Mouse (Mus musculus) liver, embryonic 16.5 days (tissue): ENCODE measurements around the gene Tbc1d32. TPM values are rescaled to one million over a fixed set of nuclear protein-coding genes. Genes with fewer than 3 reads are reported as not detected.

Experiments used
- ATAC-seq: fragments of 200-750 bp; cut with Nextera tagmentation; 2 replicates; pipeline ENCODE4 v1.8.0; 2017; ENCODE audit warnings: low read depth, mild to moderate bottlenecking, moderate number of reproducible peaks, moderate library complexity
- H3K27ac ChIP-seq: fragments of 300-500 bp; sonication (generic); 2 replicates; pipeline ENCODE4 v1.5.1; 2014; ENCODE audit warnings: mild to moderate bottlenecking, low read length
- H3K27me3 ChIP-seq: fragments of 300-500 bp; sonication (generic); 2 replicates; pipeline ENCODE4 v1.6.1; 2014; ENCODE audit warnings: low read depth, low read length, mixed read lengths; ENCODE audit not compliant: control insufficient read depth, insufficient read depth
- H3K36me3 ChIP-seq: fragments of 300-500 bp; sonication (generic); 2 replicates; pipeline ENCODE4 v1.6.1; 2014; ENCODE audit warnings: mild to moderate bottlenecking; ENCODE audit not compliant: control insufficient read depth, insufficient read depth
- H3K4me1 ChIP-seq: fragments of 300-500 bp; sonication (generic); 2 replicates; pipeline ENCODE4 v1.6.1; 2014; ENCODE audit warnings: low read depth, low read length, mixed read lengths; ENCODE audit not compliant: control insufficient read depth
- H3K4me2 ChIP-seq: fragments of 300-500 bp; sonication (generic); 2 replicates; pipeline ENCODE4 v1.6.1; 2014; ENCODE audit warnings: low read depth, low read length, mixed read lengths
- H3K4me3 ChIP-seq: fragments of 300-500 bp; sonication (generic); 2 replicates; pipeline ENCODE4 v1.5.1; 2014; ENCODE audit warnings: low read depth, mild to moderate bottlenecking, low read length
- H3K9ac ChIP-seq: fragments of 300-500 bp; sonication (generic); 2 replicates; pipeline ENCODE4 v1.6.1; 2014; ENCODE audit warnings: low read depth, low read length
- H3K9me3 ChIP-seq: fragments of 300-500 bp; sonication (generic); replicated peaks from 2 replicates; pipeline ENCODE4 v1.6.1; 2016; ENCODE audit warnings: low read length; ENCODE audit not compliant: control insufficient read depth
- WGBS: fragments of 180-500 bp; shearing (Covaris S2); extraction: QIAGEN DNeasy Blood & Tissue Kit; methylation state at CpG from one replicate; pipeline ENCODE4 v1.1.7; 2014; ENCODE audit not compliant: insufficient replicate concordance; 5-methylcytosine and 5-hydroxymethylcytosine counted together
- polyA plus RNA-seq: library from polyadenylated mRNA; unstranded; fragments of >200 nt; fragmentation: Nextera tagmentation; extraction: Ambion mirVana; gene quantifications from 2 replicates; pipeline ENCODE4 v1.2.1, GENCODE M21; 2015

The Tbc1d32 gene
- polyA plus RNA-seq, 1 experiment from 2014 or later, result 0.35 TPM

DNA sequence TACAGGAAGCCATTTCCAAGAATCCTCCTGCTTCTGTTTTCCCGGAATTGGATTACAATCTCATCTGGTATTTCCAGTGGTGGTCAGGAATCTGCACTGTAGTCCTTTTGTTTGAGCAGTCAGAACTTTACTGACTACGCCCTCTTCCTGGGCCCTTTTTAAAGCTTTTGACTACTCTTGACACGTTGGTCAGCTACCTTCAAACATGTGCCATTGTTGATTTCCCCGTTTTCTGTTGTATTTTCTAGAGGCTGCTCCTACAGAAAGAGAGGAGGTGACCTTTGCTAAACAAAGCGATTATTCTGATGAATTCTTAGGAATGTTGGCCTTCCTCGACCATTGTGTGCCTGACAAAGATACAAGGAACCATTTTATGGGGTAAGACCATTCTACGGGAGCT lies 250.5 kb downstream of the Tbc1d32 start:
- no peaks in the 10 kb centered on the region for H3K27me3 ChIP-seq
- H3K36me3 ChIP-seq, result no peaks in the 10 kb centered on the region
- no peak for ATAC-seq
- H3K27ac ChIP-seq, result no peak overlapping the region
- no peaks in the 10 kb centered on the region for H3K4me1 ChIP-seq
- H3K4me2 ChIP-seq, result no peak overlapping the region
- no peak overlapping the region for H3K9ac ChIP-seq
- no peaks in the 10 kb centered on the region for H3K9me3 ChIP-seq
- 49% methylated on average over 7 of the region's 7 CpGs for WGBS
- H3K4me3 ChIP-seq, result no peak overlapping the region

Other genes starting within 250 kb of the Tbc1d32 start
- gene Msl3l2, start 121.8 kb downstream of the Tbc1d32 start, polyA plus RNA-seq, result 0.34 and 0.45 TPM in 2 replicates
- gene Gja1, start 148.6 kb upstream of the Tbc1d32 start, polyA plus RNA-seq, result 4.6 and 6.4 TPM in 2 replicates